Mouse (Mus musculus) neural tube, embryonic 14.5 days (tissue): ENCODE results near the gene 1700029P11Rik. TPM values are rescaled to one million over a fixed set of nuclear protein-coding genes. Genes with fewer than 3 reads are reported as not detected.

Experiments
- ATAC-seq: fragments of 200-750 bp; cut with Nextera tagmentation; 2 replicates; pipeline ENCODE4 v1.8.0; 2017; ENCODE audit warnings: low read depth, mild to moderate bottlenecking, moderate TSS enrichment, moderate library complexity
- H3K27ac ChIP-seq: fragments of 300-500 bp; sonication (generic); 2 replicates; pipeline ENCODE4 v1.5.1; 2014; ENCODE audit warnings: low read depth, mild to moderate bottlenecking, control low read depth, low read length, moderate library complexity, mixed read lengths
- H3K27me3 ChIP-seq: fragments of 300-500 bp; sonication (generic); 2 replicates; pipeline ENCODE4 v1.6.1; 2014; ENCODE audit warnings: low read length; ENCODE audit not compliant: control insufficient read depth, insufficient read depth
- H3K36me3 ChIP-seq: fragments of 300-500 bp; sonication (generic); 2 replicates; pipeline ENCODE4 v1.6.1; 2014; ENCODE audit warnings: low read length, mixed read lengths; ENCODE audit not compliant: control insufficient read depth, insufficient read depth
- H3K4me1 ChIP-seq: fragments of 300-500 bp; sonication (generic); 2 replicates; pipeline ENCODE4 v1.6.1; 2014; ENCODE audit warnings: low read length; ENCODE audit not compliant: control insufficient read depth, insufficient read depth
- H3K4me2 ChIP-seq: fragments of 300-500 bp; sonication (generic); 2 replicates; pipeline ENCODE4 v1.6.1; 2014; ENCODE audit warnings: mild to moderate bottlenecking, low read depth, low read length, control low read depth
- H3K4me3 ChIP-seq: fragments of 300-500 bp; sonication (generic); 2 replicates; pipeline ENCODE4 v1.5.1; 2014; ENCODE audit warnings: low read depth, low read length, control low read depth, mixed read lengths
- H3K9ac ChIP-seq: fragments of 300-500 bp; sonication (generic); replicated peaks from 2 replicates; pipeline ENCODE4 v1.6.1; 2014; ENCODE audit warnings: low read depth, mild to moderate bottlenecking, control low read depth, low read length, mixed read lengths
- H3K9me3 ChIP-seq: fragments of 300-500 bp; sonication (generic); 2 replicates; pipeline ENCODE4 v1.6.1; 2016; ENCODE audit warnings: low read length; ENCODE audit not compliant: control insufficient read depth
- WGBS: fragments of 180-500 bp; shearing (Covaris S2); extraction: QIAGEN DNeasy Blood & Tissue Kit; methylation state at CpG from one replicate; pipeline ENCODE4 v1.1.7; 2014; 5-methylcytosine and 5-hydroxymethylcytosine counted together
- polyA plus RNA-seq: library from polyadenylated mRNA; unstranded; fragments of >200 nt; fragmentation: Nextera tagmentation; extraction: Ambion mirVana; gene quantifications from 2 replicates; pipeline ENCODE4 v1.2.1, GENCODE M21; 2014

1700029P11Rik gene
- polyA plus RNA-seq, 1 experiment from 2014 or later, result not detected

- WGBS, result 89% methylated on average over 4 of the region's 4 CpGs
- Histone ChIP-seq H3K36me3 (peaks cover 3% of the 10 kb centered on the region; the same call in 1 of the 2 replicates), H3K9ac (no peak overlapping the region), H3K9me3 (no peaks in the 10 kb centered on the region), H3K27me3 (no peaks in the 10 kb centered on the region), H3K4me3 (no peak overlapping the region), H3K4me2 (no peak overlapping the region), H3K27ac (no peak overlapping the region), H3K4me1 (peaks cover 20% of the 10 kb centered on the region)
- no peak for ATAC-seq
These were observed 40.6 kb upstream of the 1700029P11Rik start for GRCm38 (mm10) chr15:81939774-81940173.

GRCm38 (mm10) chr15:81940219-81940618, 40.1 kb upstream of the 1700029P11Rik start:
- no peak for ATAC-seq
- Histone ChIP-seq H3K9me3 (no peaks in the 10 kb centered on the region), H3K4me3 (no peak overlapping the region), H3K4me2 (no peak overlapping the region), H3K27me3 (no peaks in the 10 kb centered on the region), H3K4me1 (peaks cover 20% of the 10 kb centered on the region), H3K9ac (no peak overlapping the region), H3K27ac (no peak overlapping the region), H3K36me3 (peaks cover 3% of the 10 kb centered on the region; the same call in 1 of the 2 replicates)
- WGBS, result 88% methylated on average over 5 of the region's 5 CpGs

GRCm38 (mm10) chr15:81941010-81941409, 39.3 kb upstream of the 1700029P11Rik start:
- Histone ChIP-seq H3K27ac (no peak overlapping the region), H3K4me2 (no peak overlapping the region), H3K4me3 (no peak overlapping the region), H3K9me3 (no peaks in the 10 kb centered on the region), H3K9ac (no peak overlapping the region), H3K4me1 (peaks cover 18% of the 10 kb centered on the region), H3K27me3 (no peaks in the 10 kb centered on the region), H3K36me3 (peaks cover 3% of the 10 kb centered on the region; the same call in 1 of the 2 replicates)
- WGBS, result 93% methylated on average over 2 of the region's 2 CpGs
- no peak for ATAC-seq

- H3K9ac ChIP-seq, result no peak overlapping the region
- 14% methylated on average over 9 of the region's 9 CpGs for WGBS
These were observed 37.1 kb upstream of the 1700029P11Rik start for GRCm38 (mm10) chr15:81943176-81943749.

GRCm38 (mm10) chr15:81949076-81949475, 31.3 kb upstream of the 1700029P11Rik start:
- Histone ChIP-seq H3K27me3 (no peaks in the 10 kb centered on the region), H3K4me1 (no peaks in the 10 kb centered on the region), H3K4me2 (no peak overlapping the region), H3K4me3 (no peak overlapping the region), H3K9me3 (no peaks in the 10 kb centered on the region), H3K27ac (no peak overlapping the region), H3K9ac (no peak overlapping the region), H3K36me3 (peaks cover 27% of the 10 kb centered on the region)
- 90% methylated on average over 10 of the region's 10 CpGs for WGBS
- no peak for ATAC-seq

More at GRCm38 (mm10) chr15:81943176-81943749, 37.1 kb upstream of the 1700029P11Rik start:
- ATAC-seq, result no peak
- Histone ChIP-seq H3K27ac (no peak overlapping the region), H3K36me3 (peaks cover 9% of the 10 kb centered on the region; the same call in 1 of the 2 replicates), H3K4me2 (no peak overlapping the region), H3K27me3 (no peaks in the 10 kb centered on the region), H3K4me3 (no peak overlapping the region), H3K4me1 (peaks cover 8% of the 10 kb centered on the region), H3K9me3 (no peaks in the 10 kb centered on the region)

GRCm38 (mm10) chr15:81949476-81950131, 30.7 kb upstream of the 1700029P11Rik start:
- no peak overlapping the region for H3K9ac ChIP-seq
- ATAC-seq, result no peak
- H3K4me2 ChIP-seq, result no peak overlapping the region
- no peak overlapping the region for H3K4me3 ChIP-seq
- 74% methylated on average over 11 of the region's 11 CpGs for WGBS
- H3K27me3 ChIP-seq, result no peaks in the 10 kb centered on the region
- no peaks in the 10 kb centered on the region for H3K4me1 ChIP-seq
- no peak overlapping the region for H3K27ac ChIP-seq
- no peaks in the 10 kb centered on the region for H3K9me3 ChIP-seq
- H3K36me3 ChIP-seq, result peaks cover 27% of the 10 kb centered on the region

- no peak overlapping the region for H3K9ac ChIP-seq
- H3K27ac ChIP-seq, result no peak overlapping the region
- WGBS, result 89% methylated on average over 5 of the region's 5 CpGs
- H3K9me3 ChIP-seq, result no peaks in the 10 kb centered on the region
- H3K4me3 ChIP-seq, result no peak overlapping the region
- H3K27me3 ChIP-seq, result no peaks in the 10 kb centered on the region
- H3K36me3 ChIP-seq, result peaks cover 34% of the 10 kb centered on the region
- no peak overlapping the region for H3K4me2 ChIP-seq
- no peaks in the 10 kb centered on the region for H3K4me1 ChIP-seq
- ATAC-seq, result no peak
These were observed 29.6 kb upstream of the 1700029P11Rik start for GRCm38 (mm10) chr15:81950716-81951115.

- H3K4me3 ChIP-seq, result no peak overlapping the region
- H3K27ac ChIP-seq, result no peak overlapping the region
- H3K36me3 ChIP-seq, result peaks cover 34% of the 10 kb centered on the region
- H3K4me1 ChIP-seq, result no peaks in the 10 kb centered on the region
- no peak overlapping the region for H3K4me2 ChIP-seq
- H3K9ac ChIP-seq, result no peak overlapping the region
- 92% methylated on average over 9 of the region's 9 CpGs for WGBS
- H3K27me3 ChIP-seq, result no peaks in the 10 kb centered on the region
- no peaks in the 10 kb centered on the region for H3K9me3 ChIP-seq
- ATAC-seq, result no peak
These were observed 29.2 kb upstream of the 1700029P11Rik start for GRCm38 (mm10) chr15:81951159-81951558.

- Histone ChIP-seq H3K9ac (no peak overlapping the region), H3K4me3 (no peak overlapping the region), H3K36me3 (peaks cover 28% of the 10 kb centered on the region), H3K27ac (no peak overlapping the region), H3K27me3 (no peaks in the 10 kb centered on the region), H3K4me2 (no peak overlapping the region), H3K4me1 (no peaks in the 10 kb centered on the region), H3K9me3 (no peaks in the 10 kb centered on the region)
- WGBS, result 78% methylated on average over 4 of the region's 4 CpGs
- ATAC-seq, result no peak
These were observed 28.0 kb upstream of the 1700029P11Rik start for GRCm38 (mm10) chr15:81952310-81952709.
